Mouse (Mus musculus) lung, postnatal 0 days (tissue): Measurements from ENCODE around the gene Ccl25.

Source experiments
- CTCF ChIP-seq: IDR thresholded peaks from 2 replicates; pipeline ENCODE4 v1.5.1; 2016; ENCODE audit warnings: antibody characterized with exemption, mild to moderate bottlenecking
- EP300 ChIP-seq: IDR thresholded peaks from 2 replicates; pipeline ENCODE4 v1.6.1; 2016; ENCODE audit warnings: antibody characterized with exemption, mild to moderate bottlenecking, control low read depth

GRCm38 (mm10) chr8:4321031-4321430, 4.0 kb upstream of the Ccl25 start:
- no peak for TF ChIP-seq EP300
- TF ChIP-seq CTCF, result no peak
